Mouse (Mus musculus) lung, embryonic 14.5 days (tissue): Measurements from ENCODE around the gene Numb. TPM values are rescaled to one million over a fixed set of nuclear protein-coding genes. Genes with fewer than 3 reads are reported as not detected.
A peak's percentile ranks its signal among the peaks of the same experiment; 100 is the strongest.

Source experiments
- ATAC-seq: fragments of 200-750 bp; cut with Nextera tagmentation; 2 replicates; pipeline ENCODE4 v1.8.0; 2017; ENCODE audit warnings: mild to moderate bottlenecking, moderate TSS enrichment, moderate library complexity; ENCODE audit not compliant: insufficient read depth
- DNase-seq: peaks from one replicate; pipeline ENCODE4 v3.0.0-alpha.2; 2015
- H3K27ac ChIP-seq: fragments of 300-500 bp; sonication (generic); 2 replicates; pipeline ENCODE4 v1.5.1; 2014; ENCODE audit warnings: low read depth, mild to moderate bottlenecking, moderate library complexity
- H3K27me3 ChIP-seq: fragments of 300-500 bp; sonication (generic); 2 replicates; pipeline ENCODE4 v1.6.1; 2014; ENCODE audit warnings: low read length, control low read depth; ENCODE audit not compliant: insufficient read depth
- H3K36me3 ChIP-seq: fragments of 300-500 bp; sonication (generic); 2 replicates; pipeline ENCODE4 v1.6.1; 2014; ENCODE audit warnings: control low read depth; ENCODE audit not compliant: insufficient read depth
- H3K4me1 ChIP-seq: fragments of 300-500 bp; sonication (generic); 2 replicates; pipeline ENCODE4 v1.6.1; 2014; ENCODE audit warnings: antibody characterized with exemption, control low read depth; ENCODE audit not compliant: insufficient read depth
- H3K4me2 ChIP-seq: fragments of 300-500 bp; sonication (generic); 2 replicates; pipeline ENCODE4 v1.6.1; 2014; ENCODE audit warnings: mild to moderate bottlenecking
- H3K4me3 ChIP-seq: fragments of 300-500 bp; sonication (generic); 2 replicates; pipeline ENCODE4 v1.5.1; 2014; ENCODE audit warnings: low read depth, low read length
- H3K9ac ChIP-seq: fragments of 300-500 bp; sonication (generic); 2 replicates; pipeline ENCODE4 v1.6.1; 2014
- H3K9me3 ChIP-seq: fragments of 300-500 bp; sonication (generic); 2 replicates; pipeline ENCODE4 v1.6.1; 2016; ENCODE audit warnings: low read depth, low read length, control low read depth
- CTCF ChIP-seq: IDR thresholded peaks from 2 replicates; pipeline ENCODE4 v1.5.1; 2016; ENCODE audit warnings: antibody characterized with exemption, low read depth
- WGBS: fragments of 180-500 bp; shearing (Covaris S2); extraction: QIAGEN DNeasy Blood & Tissue Kit; methylation state at CpG from one replicate; pipeline ENCODE4 v1.1.7; 2014; 5-methylcytosine and 5-hydroxymethylcytosine counted together
- polyA plus RNA-seq: library from polyadenylated mRNA; unstranded; fragments of >200 nt; fragmentation: Nextera tagmentation; extraction: Ambion mirVana; gene quantifications from 2 replicates; pipeline ENCODE4 v1.2.1, GENCODE M21; 2014

Numb gene
- polyA plus RNA-seq, 1 experiment from 2014 or later, result 38.3 TPM

GRCm38 (mm10) chr12:83795051-83795450 lies 126.7 kb downstream of the Numb start:
- no peaks in the 10 kb centered on the region for H3K9me3 ChIP-seq
- no peaks in the 10 kb centered on the region for H3K4me1 ChIP-seq
- TF ChIP-seq CTCF, result no peak
- H3K9ac ChIP-seq, result no peak overlapping the region
- H3K27me3 ChIP-seq, result no peaks in the 10 kb centered on the region
- 44% methylated on average over 2 of the region's 2 CpGs for WGBS
- DNase-seq, result no peak
- peaks cover 60% of the 10 kb centered on the region for H3K36me3 ChIP-seq
- no peak overlapping the region for H3K4me3 ChIP-seq
- no peak for ATAC-seq
- H3K4me2 ChIP-seq, result no peak overlapping the region
- H3K27ac ChIP-seq, result no peak overlapping the region

GRCm38 (mm10) chr12:83792706-83793410 lies 128.9 kb downstream of the Numb start:
- DNase-seq (peak; percentile 5), ATAC-seq (no peak; the same call in 1 of the 2 replicates)

GRCm38 (mm10) chr12:83791737-83792136 lies 130.0 kb downstream of the Numb start:
- TF ChIP-seq CTCF, result no peak
- Histone ChIP-seq H3K27ac (no peak overlapping the region), H3K36me3 (peaks cover 37% of the 10 kb centered on the region), H3K27me3 (no peaks in the 10 kb centered on the region), H3K9me3 (no peaks in the 10 kb centered on the region), H3K4me3 (no peak overlapping the region), H3K4me1 (no peaks in the 10 kb centered on the region), H3K4me2 (no peak overlapping the region), H3K9ac (no peak overlapping the region)
- DNase-seq, result no peak
- ATAC-seq, result no peak
- WGBS, result 83% methylated on average over 10 of the region's 10 CpGs

More at GRCm38 (mm10) chr12:83792706-83793410, 128.9 kb downstream of the Numb start:
- no peak for TF ChIP-seq CTCF
- Histone ChIP-seq H3K9ac (no peak overlapping the region), H3K27ac (no peak overlapping the region), H3K4me1 (no peaks in the 10 kb centered on the region), H3K4me3 (no peak overlapping the region), H3K27me3 (no peaks in the 10 kb centered on the region), H3K4me2 (no peak overlapping the region), H3K36me3 (peaks cover 42% of the 10 kb centered on the region), H3K9me3 (no peaks in the 10 kb centered on the region)
- WGBS, result 67% methylated on average over 10 of the region's 10 CpGs

GRCm38 (mm10) chr12:83790749-83791148 lies 131.0 kb downstream of the Numb start:
- Histone ChIP-seq H3K27me3 (no peaks in the 10 kb centered on the region), H3K27ac (no peak overlapping the region), H3K36me3 (peaks cover 31% of the 10 kb centered on the region), H3K4me1 (no peaks in the 10 kb centered on the region), H3K4me3 (no peak overlapping the region), H3K4me2 (no peak overlapping the region), H3K9me3 (no peaks in the 10 kb centered on the region), H3K9ac (no peak overlapping the region)
- ATAC-seq (no peak), DNase-seq (no peak)
- 56% methylated on average over 4 of the region's 4 CpGs for WGBS
- no peak for TF ChIP-seq CTCF

GRCm38 (mm10) chr12:83789781-83790140 lies 132.0 kb downstream of the Numb start:
- no peak overlapping the region for H3K27ac ChIP-seq
- H3K4me2 ChIP-seq, result no peak overlapping the region
- H3K27me3 ChIP-seq, result no peaks in the 10 kb centered on the region
- DNase-seq, result no peak
- TF ChIP-seq CTCF, result no peak
- H3K9me3 ChIP-seq, result no peaks in the 10 kb centered on the region
- H3K36me3 ChIP-seq, result peaks cover 21% of the 10 kb centered on the region
- H3K4me1 ChIP-seq, result no peaks in the 10 kb centered on the region
- 35% methylated on average over 4 of the region's 4 CpGs for WGBS
- no peak overlapping the region for H3K4me3 ChIP-seq
- ATAC-seq, result no peak
- H3K9ac ChIP-seq, result no peak overlapping the region

- Histone ChIP-seq H3K9ac (no peak overlapping the region), H3K4me2 (no peak overlapping the region), H3K27ac (no peak overlapping the region), H3K4me3 (no peak overlapping the region), H3K36me3 (peaks cover 19% of the 10 kb centered on the region), H3K4me1 (no peaks in the 10 kb centered on the region), H3K27me3 (no peaks in the 10 kb centered on the region), H3K9me3 (no peaks in the 10 kb centered on the region)
- ATAC-seq (no peak), DNase-seq (no peak)
- 80% methylated on average over 17 of the region's 17 CpGs for WGBS
- no peak for TF ChIP-seq CTCF
Observed at GRCm38 (mm10) chr12:83789051-83789780, 132.5 kb downstream of the Numb start.

- ATAC-seq, result no peak
- Histone ChIP-seq H3K9ac (no peak overlapping the region), H3K36me3 (no peaks in the 10 kb centered on the region), H3K27ac (no peak overlapping the region), H3K27me3 (no peaks in the 10 kb centered on the region), H3K9me3 (no peaks in the 10 kb centered on the region), H3K4me3 (no peak overlapping the region), H3K4me2 (no peak overlapping the region), H3K4me1 (no peaks in the 10 kb centered on the region)
- no peak for DNase-seq
- WGBS, result 54% methylated on average over 4 of the region's 4 CpGs
- no peak for TF ChIP-seq CTCF
Observed at GRCm38 (mm10) chr12:83785305-83785704, 136.4 kb downstream of the Numb start.
